8 mouse cellular contexts compared by ENCODE assay signal in genomic region chr17:70989430-70989829, GRCm38 (mm10). TPM values are rescaled to one million over a fixed set of nuclear protein-coding genes. Genes with fewer than 3 reads are reported as not detected.
A peak's percentile ranks its signal among the peaks of the same experiment; 100 is the strongest.
DNase-seq lines count a peak whose midpoint lies in the region; ATAC-seq and TF ChIP-seq lines count a peak whose summit lies in the region.

No protein-coding gene starts in this region.

- no peaks in the 10 kb centered on the region for H3K9me3 ChIP-seq in kidney, embryonic 14.5 days (ENCODE audit: control insufficient read depth, low read length)
- H3K9me3 ChIP-seq in hindbrain, postnatal 0 days (ENCODE audit: low read length), result no peaks in the 10 kb centered on the region
- H3K9me3 ChIP-seq in midbrain, embryonic 16.5 days (replicated peaks; ENCODE audit: control insufficient read depth, low read length, poor library complexity, severe bottlenecking), result no peaks in the 10 kb centered on the region

- H3K4me2 ChIP-seq in kidney, embryonic 14.5 days (replicated peaks; ENCODE audit: low read depth, low read length), result peak overlapping the region; percentile 79
- peak overlapping the region; percentile 74 for H3K4me2 ChIP-seq in hindbrain, postnatal 0 days (ENCODE audit: low read depth, low read length)
- H3K4me2 ChIP-seq in midbrain, embryonic 16.5 days (ENCODE audit: low read length), result peak overlapping the region; percentile 93

- H3K27me3 ChIP-seq in kidney, embryonic 14.5 days (ENCODE audit: control insufficient read depth, insufficient read depth, low read length), result no peaks in the 10 kb centered on the region
- no peaks in the 10 kb centered on the region for H3K27me3 ChIP-seq in hindbrain, postnatal 0 days (ENCODE audit: insufficient read depth, low read length)
- no peaks in the 10 kb centered on the region for H3K27me3 ChIP-seq in midbrain, embryonic 16.5 days (ENCODE audit: control insufficient read depth, insufficient read depth, low read depth, low read length)

- H3K36me3 ChIP-seq in kidney, embryonic 14.5 days (ENCODE audit: control insufficient read depth, insufficient read depth, low read length), result peaks cover 35% of the 10 kb centered on the region
- no peaks in the 10 kb centered on the region for H3K36me3 ChIP-seq in hindbrain, postnatal 0 days (ENCODE audit: insufficient read depth, low read length)
- peaks cover 4% of the 10 kb centered on the region; the same call in 1 of the 2 replicates for H3K36me3 ChIP-seq in midbrain, embryonic 16.5 days (ENCODE audit: control insufficient read depth, insufficient read depth, low read length)

- no peak for DNase-seq in kidney, adult 11 months
- DNase-seq in hindbrain, postnatal 0 days (ENCODE audit: low spot score), result no peak
- DNase-seq in ovary, postnatal 10 days (ENCODE audit: low spot score), result no peak
- DNase-seq in layer of hippocampus, adult 8-10 months (ENCODE audit: low spot score in 2 of 2), result no peak

- no peak for TF ChIP-seq POLR2A in bone marrow macrophage, adult 2 months (IDR thresholded peaks at IDR 0.05; ENCODE audit: borderline replicate concordance, low read depth, low read length)

- no peak for ATAC-seq in kidney, embryonic 14.5 days (ENCODE audit: low FRiP score, low TSS enrichment)
- no peak for ATAC-seq in hindbrain, postnatal 0 days
- ATAC-seq in midbrain, embryonic 16.5 days, result no peak
- ATAC-seq in frontal cortex, adult (ENCODE audit: low TSS enrichment), result no peak

- H3K4me1 ChIP-seq in kidney, embryonic 14.5 days (ENCODE audit: control insufficient read depth, insufficient read depth, low read length), result peaks cover 35% of the 10 kb centered on the region
- peaks cover 48% of the 10 kb centered on the region for H3K4me1 ChIP-seq in bone marrow macrophage, adult 2 months (ENCODE audit: control insufficient read depth, insufficient read depth, low read length)
- H3K4me1 ChIP-seq in hindbrain, postnatal 0 days (ENCODE audit: insufficient read depth, low read length), result peaks cover 17% of the 10 kb centered on the region; the same call in 1 of the 2 replicates
- peaks cover 23% of the 10 kb centered on the region for H3K4me1 ChIP-seq in midbrain, embryonic 16.5 days (ENCODE audit: control insufficient read depth, insufficient read depth, low read length)

- 51% methylated on average over 8 of the region's 8 CpGs for WGBS in kidney, embryonic 14.5 days
- WGBS in hindbrain, postnatal 0 days, result 39% methylated on average over 8 of the region's 8 CpGs
- 46% methylated on average over 8 of the region's 8 CpGs for WGBS in midbrain, embryonic 16.5 days

- H3K4me3 ChIP-seq in kidney, embryonic 14.5 days (ENCODE audit: low read length), result peak overlapping the region; percentile 91
- H3K4me3 ChIP-seq in bone marrow macrophage, adult 2 months (ENCODE audit: insufficient read depth, low read length), result peak overlapping the region; percentile 91
- peak overlapping the region; percentile 96 for H3K4me3 ChIP-seq in hindbrain, postnatal 0 days (ENCODE audit: low read length)
- H3K4me3 ChIP-seq in midbrain, embryonic 16.5 days (ENCODE audit: low read depth, low read length), result peak overlapping the region; percentile 92

- TF ChIP-seq CTCF in bone marrow macrophage, adult 2 months (IDR thresholded peaks at IDR 0.05; ENCODE audit: low read depth, low read length), result no peak
- TF ChIP-seq CTCF in hindbrain, postnatal 0 days (IDR thresholded peaks at IDR 0.05; ENCODE audit: low read depth), result no peak

- H3K27ac ChIP-seq in kidney, embryonic 14.5 days (ENCODE audit: low read depth, low read length), result peak overlapping the region; percentile 97; the same call in 1 of the 2 replicates
- peak overlapping the region; percentile 74 for H3K27ac ChIP-seq in bone marrow macrophage, adult 2 months (ENCODE audit: insufficient read depth, low read depth, low read length)
- peak overlapping the region; percentile 97 for H3K27ac ChIP-seq in hindbrain, postnatal 0 days
- peak overlapping the region; percentile 98 for H3K27ac ChIP-seq in midbrain, embryonic 16.5 days (ENCODE audit: low read length)

- peak overlapping the region; percentile 91 for H3K9ac ChIP-seq in kidney, embryonic 14.5 days (ENCODE audit: low read depth, low read length)
- H3K9ac ChIP-seq in hindbrain, postnatal 0 days (replicated peaks; ENCODE audit: low read length), result peak overlapping the region; percentile 93
- peak overlapping the region; percentile 95 for H3K9ac ChIP-seq in midbrain, embryonic 16.5 days (ENCODE audit: low read depth, low read length)

RNA-seq across cellular contexts. Expression of gene Myom1, which starts 13.0 kb away (rescaled TPM):
- 3.0 and 3.6 TPM in 2 replicates for polyA plus RNA-seq in kidney, embryonic 14.5 days (2014; fragmentation: Nextera tagmentation; extraction: Ambion mirVana)
- polyA plus RNA-seq in bone marrow macrophage, adult 2 months (2012; ENCODE audit: insufficient read depth, insufficient read length, missing spikeins), result 1.8 and 4.0 TPM in 2 replicates
- total RNA-seq in hindbrain, postnatal 0 days (2014; rRNA removed), result 1.7 and 3.7 TPM in 2 replicates
- 0.82 and 0.90 TPM in 2 replicates for polyA plus RNA-seq in hindbrain, postnatal 0 days (2015; fragmentation: Nextera tagmentation; extraction: Ambion mirVana)
- polyA plus RNA-seq in midbrain, embryonic 16.5 days (2015; fragmentation: Nextera tagmentation; extraction: Ambion mirVana), result 1.3 and 1.4 TPM in 2 replicates
- 1 to 10 TPM; 2.3 to 4.2 (median 3.0) TPM for total RNA-seq in layer of hippocampus, adult 8-10 months (2022)

RNA-seq across cellular contexts. Expression of gene Myl12a, which starts 13.2 kb away (rescaled TPM):
- polyA plus RNA-seq in kidney, embryonic 14.5 days (2014; fragmentation: Nextera tagmentation; extraction: Ambion mirVana), result 648 and 687 TPM in 2 replicates
- 266 and 277 TPM in 2 replicates for polyA plus RNA-seq in bone marrow macrophage, adult 2 months (2012; ENCODE audit: insufficient read depth, insufficient read length, missing spikeins)
- total RNA-seq in hindbrain, postnatal 0 days (2014; rRNA removed), result 30.9 and 36.5 TPM in 2 replicates
- 101 and 107 TPM in 2 replicates for polyA plus RNA-seq in hindbrain, postnatal 0 days (2015; fragmentation: Nextera tagmentation; extraction: Ambion mirVana)
- 82.2 and 92.0 TPM in 2 replicates for polyA plus RNA-seq in midbrain, embryonic 16.5 days (2015; fragmentation: Nextera tagmentation; extraction: Ambion mirVana)
- total RNA-seq in layer of hippocampus, adult 8-10 months (2022), result 10 to 100 TPM; 37.7 to 54.5 (median 41.8) TPM
